Mouse (Mus musculus) spleen, adult 2 months (tissue): Measurements from ENCODE around the gene Pbx1.

Experiments
- CTCF ChIP-seq: fragments of 200-500 bp; IDR thresholded peaks from 2 replicates; pipeline ENCODE4 v1.5.1; 2011; ENCODE audit warnings: mild to moderate bottlenecking, inconsistent platforms; ENCODE audit not compliant: insufficient read depth, insufficient read length, insufficient replicate concordance; ENCODE audit errors: extremely low read depth
- POLR2A ChIP-seq: fragments of 200-500 bp; IDR thresholded peaks from 2 replicates; pipeline ENCODE4 v1.6.1; 2011; ENCODE audit warnings: low read depth, low read length, inconsistent platforms

DNA sequence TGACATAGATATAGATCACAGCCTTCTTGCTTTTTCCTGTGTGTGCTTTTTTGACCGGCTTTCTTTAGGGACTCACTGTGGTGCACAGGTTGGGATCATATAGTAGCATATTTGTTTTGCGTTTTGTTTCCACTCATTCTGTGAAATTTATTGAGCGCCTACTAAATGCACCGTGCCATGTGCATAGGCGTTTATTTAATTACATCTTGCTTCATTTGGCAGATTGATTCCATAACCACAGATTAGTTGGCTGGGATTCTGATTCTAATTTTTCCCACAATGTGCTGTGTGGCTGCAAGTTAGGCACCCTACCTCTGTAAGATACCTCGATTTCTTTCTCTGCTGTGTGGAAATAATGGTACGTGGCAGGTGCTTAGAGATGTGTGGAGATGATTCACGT, 47.6 kb upstream of the Pbx1 start:
- TF ChIP-seq CTCF: no peak
- no peak for TF ChIP-seq POLR2A
